Mouse (Mus musculus) myocyte (in vitro differentiated cells): ENCODE data around the gene Gm14412.
"Not testable (repeated sequence)": the region's sequence is repeated elsewhere in the genome, so short reads cannot be mapped to it uniquely, and the experiment has no call there.

Experiments used
- CEBPB ChIP-seq: IDR thresholded peaks from 2 replicates; pipeline ENCODE4 v1.6.1; 2011; ENCODE audit warnings: mild to moderate bottlenecking, moderate library complexity; ENCODE audit not compliant: poor library complexity, insufficient read depth, severe bottlenecking
- E2F4 ChIP-seq: IDR thresholded peaks from one replicate; pipeline ENCODE4 v1.6.1; 2011; ENCODE audit warnings: mild to moderate bottlenecking, control low read depth, moderate library complexity; ENCODE audit not compliant: insufficient read depth
- MYOD1 ChIP-seq, 3 experiments: IDR thresholded peaks; one replicate each; pipeline ENCODE4 v1.6.1; 2011; ENCODE audit warnings: control low read depth in 2 of 3, low read depth in 2 of 3, mild to moderate bottlenecking in 2 of 3, moderate library complexity in 1 of 3; ENCODE audit not compliant: insufficient read length in 2 of 3, control insufficient read depth in 1 of 3
- MYOG ChIP-seq, 3 experiments: IDR thresholded peaks; one replicate each; pipeline ENCODE4 v1.6.1; 2011; ENCODE audit warnings: control low read depth in 2 of 3, low read depth in 2 of 3, mild to moderate bottlenecking in 2 of 3; ENCODE audit not compliant: insufficient read length in 2 of 3, control insufficient read depth in 1 of 3, insufficient read depth in 1 of 3
- POLR2A ChIP-seq: IDR thresholded peaks from one replicate; pipeline ENCODE4 v1.6.1; 2011; ENCODE audit warnings: low read depth, mild to moderate bottlenecking, control low read depth, moderate library complexity; ENCODE audit not compliant: insufficient read length
- POLR2AphosphoS2 ChIP-seq: IDR thresholded peaks from one replicate; pipeline ENCODE4 v1.6.1; 2011; ENCODE audit warnings: low read depth, control low read depth; ENCODE audit not compliant: insufficient read length
- SRF ChIP-seq: IDR thresholded peaks from one replicate; pipeline ENCODE4 v1.6.1; 2011; ENCODE audit warnings: low read depth; ENCODE audit not compliant: control insufficient read depth, insufficient read length
- TCF12 ChIP-seq: IDR thresholded peaks from one replicate; pipeline ENCODE4 v1.6.1; 2011; ENCODE audit warnings: mild to moderate bottlenecking, control low read depth; ENCODE audit not compliant: poor library complexity, insufficient read depth, severe bottlenecking
- USF1 ChIP-seq: IDR thresholded peaks from one replicate; pipeline ENCODE4 v1.6.1; 2011; ENCODE audit warnings: low read depth, mild to moderate bottlenecking, control low read depth, moderate library complexity

DNA sequence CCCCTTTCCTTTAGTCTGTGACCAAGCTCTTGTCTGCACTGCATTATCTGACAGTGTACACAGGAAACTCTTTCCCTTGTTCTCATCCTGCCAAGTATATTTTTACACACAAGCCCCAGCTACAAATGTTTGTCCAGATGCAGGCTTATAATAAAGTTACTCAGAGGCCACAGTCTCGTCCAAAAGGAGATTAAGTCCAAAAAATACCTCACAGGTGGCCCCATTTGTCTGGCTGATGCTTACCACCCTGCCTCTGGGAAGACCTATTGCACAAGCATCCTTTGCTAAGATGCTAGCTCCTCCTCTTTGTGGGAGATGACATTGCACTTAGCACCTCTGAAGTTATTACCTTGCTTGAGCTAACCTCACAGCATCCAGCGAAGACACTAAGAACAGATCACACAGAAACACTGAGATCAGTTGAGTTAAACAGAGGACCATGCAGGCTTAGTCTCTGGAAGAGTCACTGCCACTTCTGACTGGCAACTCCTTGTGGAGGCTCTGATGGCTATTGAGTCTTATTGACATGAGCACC lies 3.3 kb downstream of the Gm14412 start:
- not testable (repeated sequence) for TF ChIP-seq TCF12; MYOG (IDR thresholded peaks at IDR 0.05; ENCODE audit: control insufficient read depth in 1 of 3, insufficient read depth in 1 of 3, insufficient read length in 2 of 3, low read depth in 2 of 3); POLR2A; POLR2AphosphoS2; MYOD1 (IDR thresholded peaks at IDR 0.05; ENCODE audit: control insufficient read depth in 1 of 3, insufficient read length in 2 of 3, low read depth in 2 of 3); USF1; E2F4; SRF; CEBPB
